In genomic region chrX:52864126-52864525, GRCm38 (mm10) we compare ENCODE assay signal across 8 mouse cellular contexts. TPM values are rescaled to one million over a fixed set of nuclear protein-coding genes. Genes with fewer than 3 reads are reported as not detected.
DNase-seq lines count a peak whose midpoint lies in the region; ATAC-seq and TF ChIP-seq lines count a peak whose summit lies in the region.

No protein-coding gene starts in this region.

- no peak for ATAC-seq in cerebellum, adult (ENCODE audit: insufficient number of reproducible peaks, low FRiP score, low TSS enrichment)
- no peak for ATAC-seq in erythroblast, adult 5-6 weeks (replicated peaks; ENCODE audit: low FRiP score, poor library complexity, severe bottlenecking)

- H3K27ac ChIP-seq in layer of hippocampus, adult 2 months: no peak overlapping the region

- 67% methylated on average over 2 of the region's 2 CpGs for WGBS in lung, adult 2 months

- no peak overlapping the region for H3K4me3 ChIP-seq in layer of hippocampus, adult 2 months
- no peak overlapping the region for H3K4me3 ChIP-seq in lung, adult 2 months (replicated peaks; ENCODE audit: extremely low read depth, low read depth, low read length)

- no peaks in the 10 kb centered on the region for H3K4me1 ChIP-seq in lung, adult 2 months (ENCODE audit: control insufficient read depth, insufficient read depth, low read length)

- DNase-seq in cerebellum, adult 18-20 months: peak; percentile 8 to 11
- peak; percentile 8 to 19 for DNase-seq in layer of hippocampus, adult 2 months (ENCODE audit: low spot score in 2 of 2)
- no peak for DNase-seq in layer of hippocampus, postnatal 25 days (ENCODE audit: extremely low spot score in 1 of 2, low spot score in 1 of 2)
- DNase-seq in WW6 (ENCODE audit: low read depth, low spot score): peak; percentile 7
- DNase-seq in lung, adult 2 months: no peak
- no peak for DNase-seq in right cerebral cortex, postnatal 10 days (ENCODE audit: low spot score in 2 of 2)

- TF ChIP-seq POLR2A in lung, adult 2 months (IDR thresholded peaks at IDR 0.05; ENCODE audit: borderline replicate concordance, extremely low read depth, low read depth, low read length): no peak

- peak; percentile 79 for TF ChIP-seq CTCF in layer of hippocampus, adult 2 months (conservative IDR thresholded peaks at IDR 0.05)
- TF ChIP-seq CTCF in lung, adult 2 months (IDR thresholded peaks at IDR 0.05; ENCODE audit: insufficient read depth, low read length): peak; percentile 38; the same call in 1 of the 2 replicates

RNA-seq across cellular contexts. Expression of gene Phf6, which starts 47.9 kb away (rescaled TPM):
- 10 to 100 TPM; 19.5 to 19.9 TPM for total RNA-seq in layer of hippocampus, adult 2 months (2021)
- total RNA-seq in layer of hippocampus, postnatal 25 days (2021): 10 to 100 TPM; 19.4 to 20.8 TPM
- 1.2 and 2.0 TPM in 2 replicates for polyA plus RNA-seq in lung, adult 2 months (2012; rRNA removed)
- total RNA-seq in erythroblast, adult 5-6 weeks (2015; ENCODE audit: low replicate concordance): 10.9 and 17.9 TPM in 2 replicates
- total RNA-seq in erythroblast, adult 5-6 weeks (2017; ENCODE audit: low replicate concordance): 6.3 and 7.5 TPM in 2 replicates

Comparison
In these comparisons a context has a peak if more than half of its experiments do, and no peak if none do; other contexts are left out.
1. DNase-seq: peak in cerebellum, adult 18-20 months (2 of 2), layer of hippocampus, adult 2 months (2 of 2) and WW6 (single experiment); none in layer of hippocampus, postnatal 25 days (0 of 2), lung, adult 2 months (single experiment) and right cerebral cortex, postnatal 10 days (0 of 2).